Mouse (Mus musculus): ENCODE data around the gene Gm2663. TPM values are rescaled to one million over a fixed set of nuclear protein-coding genes. Genes with fewer than 3 reads are reported as not detected.

The Gm2663 gene
- not detected in 2 replicates for polyA plus RNA-seq (2012; rRNA removed)

DNA sequence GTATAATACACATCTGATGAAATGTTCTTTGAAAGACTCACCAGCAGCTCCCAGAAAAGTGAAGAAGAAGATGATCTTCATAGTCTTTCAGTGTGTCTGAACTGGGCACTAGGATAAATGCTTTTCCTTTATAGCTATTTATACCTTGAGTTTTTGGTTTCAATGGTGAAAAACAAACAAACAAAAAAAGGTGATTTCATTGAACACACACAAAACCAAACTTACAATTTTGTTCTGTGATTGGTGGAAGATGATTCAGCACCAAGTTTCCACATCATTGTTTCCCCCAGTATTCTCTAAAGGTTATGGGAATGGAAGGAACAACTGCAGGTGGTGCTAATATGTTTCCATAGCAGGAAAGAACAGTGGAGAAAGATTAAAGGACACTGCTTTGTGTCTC lies at the start of gene Gm2663:
Gm2663 (minus strand) TSS at position 101 of the 400 bp plus-strand sequence.

DNA sequence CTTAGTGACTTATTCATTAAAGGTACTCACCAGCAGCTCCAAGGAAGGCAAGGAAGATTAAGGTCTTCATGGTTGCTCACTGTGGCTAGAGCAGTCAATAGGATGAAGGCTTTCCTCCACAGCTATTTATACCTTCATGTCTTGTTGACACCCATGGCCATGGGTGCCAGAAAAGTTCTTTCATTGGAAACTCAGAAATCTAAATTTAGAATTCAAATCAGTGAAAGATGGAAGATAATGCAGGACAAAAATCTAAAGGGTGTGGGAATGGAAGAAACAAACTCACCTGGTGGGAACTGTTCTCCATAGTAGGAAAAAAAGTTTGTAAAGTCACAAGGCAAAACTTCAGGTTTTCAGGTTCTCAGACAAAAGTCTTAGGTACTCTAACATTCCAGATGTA lies 36.1 kb upstream of the Gm2663 start, which contains the start of gene 2210010C04Rik:
2210010C04Rik (minus strand) TSS at position 101 of the 400 bp plus-strand sequence.

DNA sequence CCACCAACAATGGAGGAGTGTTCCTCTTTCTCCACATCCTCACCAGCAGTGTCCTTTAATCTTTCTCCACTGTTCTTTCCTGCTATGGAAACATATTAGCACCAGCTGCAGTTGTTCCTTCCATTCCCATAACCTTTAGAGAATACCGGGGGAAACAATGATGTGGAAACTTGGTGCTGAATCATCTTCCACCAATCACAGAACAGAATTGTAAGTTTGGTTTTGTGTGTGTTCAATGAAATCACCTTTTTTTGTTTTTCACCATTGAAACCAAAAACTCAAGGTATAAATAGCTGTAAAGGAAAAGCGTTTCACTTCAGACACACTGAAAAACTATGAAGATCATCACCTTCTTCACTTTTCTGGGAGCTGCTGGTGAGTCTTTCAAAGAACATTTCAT lies 34.8 kb downstream of the Gm2663 start, which contains the start of gene 1810009J06Rik:
1810009J06Rik (plus strand) TSS at position 301 of the 400 bp plus-strand sequence.

DNA sequence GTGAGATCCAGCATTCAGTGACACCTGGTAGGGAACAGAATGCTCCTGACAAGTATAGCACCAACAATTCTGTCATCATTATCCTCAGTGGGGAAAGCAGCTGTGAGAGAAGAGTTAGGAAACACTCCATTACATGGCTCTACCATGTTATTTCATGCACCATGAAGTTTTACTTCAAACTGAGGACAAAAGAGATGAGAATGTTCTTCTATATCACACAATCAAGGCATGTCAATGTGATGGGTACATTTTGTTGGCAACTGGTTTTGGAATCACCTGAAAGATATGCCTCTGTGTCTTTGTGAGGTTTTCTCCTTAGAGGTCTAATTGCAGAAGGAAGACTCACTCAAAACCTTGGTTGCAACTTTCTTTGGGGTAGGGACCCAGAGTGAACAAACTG lies 47.5 kb downstream of the Gm2663 start, which contains the start of gene Gm4744:
Gm4744 (minus strand) TSS at position 101 of the 400 bp plus-strand sequence.

Other genes starting within 250 kb of the Gm2663 start
- not detected in 2 replicates for gene Moxd2, start 112.0 kb downstream of the Gm2663 start, polyA plus RNA-seq (2012; rRNA removed)
- not detected in 2 replicates for gene Prss58, start 99.1 kb downstream of the Gm2663 start, polyA plus RNA-seq (2012; rRNA removed)
- not detected in 2 replicates for gene 1700074P13Rik, start 58.9 kb downstream of the Gm2663 start, polyA plus RNA-seq (2012; rRNA removed)
- not detected in 2 replicates for gene Gm4744, start 47.6 kb downstream of the Gm2663 start, polyA plus RNA-seq (2012; rRNA removed)
- not detected in 2 replicates for gene 1810009J06Rik, start 34.7 kb downstream of the Gm2663 start, polyA plus RNA-seq (2012; rRNA removed)
- gene 2210010C04Rik, start 36.0 kb upstream of the Gm2663 start, polyA plus RNA-seq (2012; rRNA removed), result not detected in 2 replicates